In genomic region chr9:98329274-98330105, GRCm38 (mm10) we compare ENCODE assay signal across 9 mouse cellular contexts. TPM values are rescaled to one million over a fixed set of nuclear protein-coding genes. Genes with fewer than 3 reads are reported as not detected.
DNase-seq lines count a peak whose midpoint lies in the region; ATAC-seq lines count a peak whose summit lies in the region.
"Had no signal": no experiment of that assay in that cellular context is flagged by ENCODE, and none has a peak within 500 bp of the region (broad histone marks: within the 10 kb centered on the region; RNA-seq: fewer than 3 reads in every experiment).

No protein-coding gene starts in this region.

- no peak overlapping the region for H3K9ac ChIP-seq in embryonic facial prominence, embryonic 12.5 days
- no peak overlapping the region for H3K9ac ChIP-seq in heart, embryonic 16.5 days (ENCODE audit: low read length)
- no peak overlapping the region for H3K9ac ChIP-seq in midbrain, embryonic 11.5 days (ENCODE audit: low read length)

- 0 out of 2 replicates have a peak, but pooled peaks cover 8% of the 10 kb centered on the region for H3K4me1 ChIP-seq in embryonic facial prominence, embryonic 12.5 days
- peaks cover 4% of the 10 kb centered on the region for H3K4me1 ChIP-seq in heart, embryonic 16.5 days (ENCODE audit: control insufficient read depth, insufficient read depth, low read length)
- peaks cover 10% of the 10 kb centered on the region for H3K4me1 ChIP-seq in midbrain, embryonic 11.5 days (ENCODE audit: control insufficient read depth, insufficient read depth, low read length)

- 0 out of 2 replicates have a peak overlapping the region, but pooled peaks have one; percentile 0 for H3K4me2 ChIP-seq in embryonic facial prominence, embryonic 12.5 days (replicated peaks)
- no peak overlapping the region for H3K4me2 ChIP-seq in heart, embryonic 16.5 days (ENCODE audit: low read depth, low read length)
- H3K4me2 ChIP-seq in midbrain, embryonic 11.5 days: peak overlapping the region; percentile 22; the same call in 1 of the 2 replicates

- no peaks in the 10 kb centered on the region for H3K9me3 ChIP-seq in embryonic facial prominence, embryonic 12.5 days
- no peaks in the 10 kb centered on the region for H3K9me3 ChIP-seq in heart, embryonic 16.5 days (replicated peaks; ENCODE audit: control insufficient read depth, low read length)
- no peaks in the 10 kb centered on the region for H3K9me3 ChIP-seq in midbrain, embryonic 11.5 days (ENCODE audit: control insufficient read depth, low read length)
- H3K9me3 ChIP-seq: G1E had no signal

- H3K36me3 ChIP-seq in embryonic facial prominence, embryonic 12.5 days: no peaks in the 10 kb centered on the region
- no peaks in the 10 kb centered on the region for H3K36me3 ChIP-seq in heart, embryonic 16.5 days (ENCODE audit: control insufficient read depth, insufficient read depth)
- no peaks in the 10 kb centered on the region for H3K36me3 ChIP-seq in midbrain, embryonic 11.5 days (ENCODE audit: control insufficient read depth, insufficient read depth, low read length)

- H3K4me3 ChIP-seq in embryonic facial prominence, embryonic 12.5 days: no peak overlapping the region
- H3K4me3 ChIP-seq in heart, embryonic 16.5 days (ENCODE audit: low read length): no peak overlapping the region
- no peak overlapping the region for H3K4me3 ChIP-seq in midbrain, embryonic 11.5 days (ENCODE audit: low read depth, low read length)

- 0 out of 2 replicates have a peak, but pooled peaks have one; percentile 79 for ATAC-seq in embryonic facial prominence, embryonic 12.5 days (ENCODE audit: insufficient number of reproducible peaks, insufficient read depth, low FRiP score, low TSS enrichment)
- peak; percentile 69 for ATAC-seq in heart, embryonic 16.5 days (replicated peaks; ENCODE audit: extremely low read depth, insufficient read depth, low FRiP score)
- peak; percentile 65 for ATAC-seq in midbrain, embryonic 11.5 days (ENCODE audit: low FRiP score)

- no peak overlapping the region for H3K27ac ChIP-seq in embryonic facial prominence, embryonic 12.5 days
- 0 out of 2 replicates have a peak overlapping the region, but pooled peaks have one; percentile 27 for H3K27ac ChIP-seq in heart, embryonic 16.5 days (ENCODE audit: low read length)
- no peak overlapping the region for H3K27ac ChIP-seq in midbrain, embryonic 11.5 days (ENCODE audit: low read depth, low read length)

- DNase-seq in layer of hippocampus, adult 11-12 months (ENCODE audit: low spot score): peak; percentile 52
- DNase-seq in layer of hippocampus, adult 9-10 months (ENCODE audit: low spot score): no peak
- DNase-seq in layer of hippocampus, adult 9-11 months: peak; percentile 62
- DNase-seq in midbrain, embryonic 11.5 days (ENCODE audit: low spot score, missing footprints): no peak
- DNase-seq in telencephalon, adult 2 months (ENCODE audit: low read depth, low spot score): peak; percentile 67
- DNase-seq in spleen, postnatal 36 days (ENCODE audit: low spot score in 2 of 2): no peak

- WGBS in embryonic facial prominence, embryonic 12.5 days: 49% methylated on average over 20 of the region's 20 CpGs
- WGBS in heart, embryonic 16.5 days: 61% methylated on average over 20 of the region's 20 CpGs
- 45% methylated on average over 20 of the region's 20 CpGs for WGBS in midbrain, embryonic 11.5 days

- H3K27me3 ChIP-seq in embryonic facial prominence, embryonic 12.5 days: no peaks in the 10 kb centered on the region
- no peaks in the 10 kb centered on the region for H3K27me3 ChIP-seq in heart, embryonic 16.5 days (ENCODE audit: control insufficient read depth, insufficient read depth, low read length)
- no peaks in the 10 kb centered on the region for H3K27me3 ChIP-seq in midbrain, embryonic 11.5 days (ENCODE audit: control insufficient read depth, insufficient read depth, low read length)

RNA-seq across cellular contexts. Expression of gene Nmnat3, which starts 42.3 kb away (rescaled TPM):
- 3.5 and 4.3 TPM in 2 replicates for polyA plus RNA-seq in embryonic facial prominence, embryonic 12.5 days (2016; fragmentation: Nextera tagmentation; extraction: Ambion mirVana)
- polyA plus RNA-seq in heart, embryonic 16.5 days (2015; fragmentation: Nextera tagmentation; extraction: Ambion mirVana): 13.7 and 15.1 TPM in 2 replicates
- 2.3 and 3.2 TPM in 2 replicates for polyA plus RNA-seq in midbrain, embryonic 11.5 days (2014; fragmentation: Nextera tagmentation; extraction: Ambion mirVana)

Comparison
In these comparisons a context has a peak if more than half of its experiments do, and no peak if none do; other contexts are left out.
1. DNase-seq: peak in layer of hippocampus, adult 11-12 months (single experiment), layer of hippocampus, adult 9-11 months (single experiment) and telencephalon, adult 2 months (single experiment); none in layer of hippocampus, adult 9-10 months (single experiment), midbrain, embryonic 11.5 days (single experiment) and spleen, postnatal 36 days (0 of 2).
2. Peak in every context shown above with its lines, with median percentiles within 50 percentile points of each other: ATAC-seq.